Mouse (Mus musculus): ENCODE measurements at regions not wholly inside any gene's neighbourhood (a gene's known extent, or its start where the extent isn't known, plus 50 kb on each side); places are given as distances from the start of the nearest gene placed in this dataset.

GRCm38 (mm10) chr4:124035192-124035591 lies 117.4 kb upstream of the 4930535I16Rik start:
- Histone ChIP-seq H3K27ac (ENCODE audit: control insufficient read depth, insufficient read depth, low read depth, low read length) (no peak overlapping the region), H3K4me3 (ENCODE audit: control insufficient read depth, low read depth, low read length) (no peak overlapping the region)

GRCm38 (mm10) chr4:124028061-124028460 lies 110.2 kb upstream of the 4930535I16Rik start:
- no peak for TF ChIP-seq CTCF (IDR thresholded peaks at IDR 0.05; ENCODE audit: control insufficient read depth, insufficient read depth, insufficient replicate concordance, low read depth, low read length)
- no peak for TF ChIP-seq POLR2A (IDR thresholded peaks at IDR 0.05; ENCODE audit: control insufficient read depth, low read depth, low read length)
- H3K4me1 ChIP-seq (ENCODE audit: control insufficient read depth, insufficient read depth, low read length): no peaks in the 10 kb centered on the region
- H3K27ac ChIP-seq (ENCODE audit: control insufficient read depth, insufficient read depth, low read depth, low read length): no peak overlapping the region
- H3K27me3 ChIP-seq (ENCODE audit: control insufficient read depth, insufficient read depth, low read length): no peaks in the 10 kb centered on the region
- H3K36me3 ChIP-seq (ENCODE audit: control insufficient read depth, insufficient read depth, low read length): no peaks in the 10 kb centered on the region
- H3K4me3 ChIP-seq (ENCODE audit: control insufficient read depth, low read depth, low read length): no peak overlapping the region

More at GRCm38 (mm10) chr4:124035192-124035591, 117.4 kb upstream of the 4930535I16Rik start:
- Histone ChIP-seq H3K36me3 (ENCODE audit: control insufficient read depth, insufficient read depth, low read length) (no peaks in the 10 kb centered on the region), H3K27me3 (ENCODE audit: control insufficient read depth, insufficient read depth, low read length) (no peaks in the 10 kb centered on the region), H3K4me1 (ENCODE audit: control insufficient read depth, insufficient read depth, low read length) (no peaks in the 10 kb centered on the region)
- TF ChIP-seq CTCF (IDR thresholded peaks at IDR 0.05; ENCODE audit: control insufficient read depth, insufficient read depth, insufficient replicate concordance, low read depth, low read length) (no peak), POLR2A (IDR thresholded peaks at IDR 0.05; ENCODE audit: control insufficient read depth, low read depth, low read length) (no peak)

GRCm38 (mm10) chr4:124016401-124016800 lies 98.6 kb upstream of the 4930535I16Rik start:
- Histone ChIP-seq H3K4me1 (ENCODE audit: control insufficient read depth, insufficient read depth, low read length) (no peaks in the 10 kb centered on the region), H3K27ac (ENCODE audit: control insufficient read depth, insufficient read depth, low read depth, low read length) (no peak overlapping the region), H3K36me3 (ENCODE audit: control insufficient read depth, insufficient read depth, low read length) (no peaks in the 10 kb centered on the region), H3K4me3 (ENCODE audit: control insufficient read depth, low read depth, low read length) (0 out of 2 replicates have a peak overlapping the region, but pooled peaks have one; percentile 5), H3K27me3 (ENCODE audit: control insufficient read depth, insufficient read depth, low read length) (no peaks in the 10 kb centered on the region)
- no peak for TF ChIP-seq CTCF (IDR thresholded peaks at IDR 0.05; ENCODE audit: control insufficient read depth, insufficient read depth, insufficient replicate concordance, low read depth, low read length)
- no peak for TF ChIP-seq POLR2A (IDR thresholded peaks at IDR 0.05; ENCODE audit: control insufficient read depth, low read depth, low read length)

- Histone ChIP-seq H3K4me1 (ENCODE audit: control insufficient read depth, insufficient read depth, low read length) (no peaks in the 10 kb centered on the region), H3K36me3 (ENCODE audit: control insufficient read depth, insufficient read depth, low read length) (no peaks in the 10 kb centered on the region), H3K27ac (ENCODE audit: control insufficient read depth, insufficient read depth, low read depth, low read length) (no peak overlapping the region), H3K4me3 (ENCODE audit: control insufficient read depth, low read depth, low read length) (peak overlapping the region; percentile 70), H3K27me3 (ENCODE audit: control insufficient read depth, insufficient read depth, low read length) (no peaks in the 10 kb centered on the region)
- TF ChIP-seq POLR2A (IDR thresholded peaks at IDR 0.05; ENCODE audit: control insufficient read depth, low read depth, low read length) (no peak), CTCF (IDR thresholded peaks at IDR 0.05; ENCODE audit: control insufficient read depth, insufficient read depth, insufficient replicate concordance, low read depth, low read length) (no peak)
Measured at GRCm38 (mm10) chr4:124015323-124015722, 97.5 kb upstream of the 4930535I16Rik start.

- H3K4me1 ChIP-seq (ENCODE audit: control insufficient read depth, insufficient read depth, low read length): no peaks in the 10 kb centered on the region
- no peaks in the 10 kb centered on the region for H3K36me3 ChIP-seq (ENCODE audit: control insufficient read depth, insufficient read depth, low read length)
- no peak for TF ChIP-seq POLR2A (IDR thresholded peaks at IDR 0.05; ENCODE audit: control insufficient read depth, low read depth, low read length)
- TF ChIP-seq CTCF (IDR thresholded peaks at IDR 0.05; ENCODE audit: control insufficient read depth, insufficient read depth, insufficient replicate concordance, low read depth, low read length): no peak
- no peak overlapping the region for H3K27ac ChIP-seq (ENCODE audit: control insufficient read depth, insufficient read depth, low read depth, low read length)
- no peak overlapping the region for H3K4me3 ChIP-seq (ENCODE audit: control insufficient read depth, low read depth, low read length)
- no peaks in the 10 kb centered on the region for H3K27me3 ChIP-seq (ENCODE audit: control insufficient read depth, insufficient read depth, low read length)
Measured at GRCm38 (mm10) chr4:124012406-124012805, 94.6 kb upstream of the 4930535I16Rik start.

- TF ChIP-seq CTCF (IDR thresholded peaks at IDR 0.05; ENCODE audit: control insufficient read depth, insufficient read depth, insufficient replicate concordance, low read depth, low read length) (no peak), POLR2A (IDR thresholded peaks at IDR 0.05; ENCODE audit: control insufficient read depth, low read depth, low read length) (no peak)
- no peak overlapping the region for H3K4me3 ChIP-seq (ENCODE audit: control insufficient read depth, low read depth, low read length)
- H3K27ac ChIP-seq (ENCODE audit: control insufficient read depth, insufficient read depth, low read depth, low read length): no peak overlapping the region
- H3K36me3 ChIP-seq (ENCODE audit: control insufficient read depth, insufficient read depth, low read length): no peaks in the 10 kb centered on the region
- no peaks in the 10 kb centered on the region for H3K27me3 ChIP-seq (ENCODE audit: control insufficient read depth, insufficient read depth, low read length)
- H3K4me1 ChIP-seq (ENCODE audit: control insufficient read depth, insufficient read depth, low read length): no peaks in the 10 kb centered on the region
Measured at GRCm38 (mm10) chr4:124008725-124009124, 90.9 kb upstream of the 4930535I16Rik start.

GRCm38 (mm10) chr4:124005626-124006315 lies 87.9 kb upstream of the 4930535I16Rik start:
- Histone ChIP-seq H3K27ac (ENCODE audit: control insufficient read depth, insufficient read depth, low read depth, low read length) (no peak overlapping the region), H3K27me3 (ENCODE audit: control insufficient read depth, insufficient read depth, low read length) (no peaks in the 10 kb centered on the region), H3K4me3 (ENCODE audit: control insufficient read depth, low read depth, low read length) (no peak overlapping the region), H3K4me1 (ENCODE audit: control insufficient read depth, insufficient read depth, low read length) (no peaks in the 10 kb centered on the region), H3K36me3 (ENCODE audit: control insufficient read depth, insufficient read depth, low read length) (no peaks in the 10 kb centered on the region)
- no peak for TF ChIP-seq POLR2A (IDR thresholded peaks at IDR 0.05; ENCODE audit: control insufficient read depth, low read depth, low read length)
- TF ChIP-seq CTCF (IDR thresholded peaks at IDR 0.05; ENCODE audit: control insufficient read depth, insufficient read depth, insufficient replicate concordance, low read depth, low read length): no peak

Measured in testis, adult 2 months (tissue).